In genomic region chr9:67299164-67299563, GRCm38 (mm10) we compare ENCODE assay signal across 10 mouse cellular contexts.
DNase-seq lines count a peak whose midpoint lies in the region; ATAC-seq and TF ChIP-seq lines count a peak whose summit lies in the region.
"Had no signal": no experiment of that assay in that cellular context is flagged by ENCODE, and none has a peak within 500 bp of the region (broad histone marks: within the 10 kb centered on the region; RNA-seq: fewer than 3 reads in every experiment).

No protein-coding gene starts in this region.

- no peak overlapping the region for H3K4me2 ChIP-seq in forebrain, postnatal 0 days (ENCODE audit: low read depth)
- H3K4me2 ChIP-seq: hindbrain, embryonic 15.5 days had no signal

- H3K27me3 ChIP-seq in forebrain, postnatal 0 days (ENCODE audit: insufficient read depth, low read length) = no peaks in the 10 kb centered on the region
- H3K27me3 ChIP-seq: hindbrain, embryonic 15.5 days had no signal

- H3K9ac ChIP-seq in forebrain, postnatal 0 days = no peak overlapping the region
- H3K9ac ChIP-seq: hindbrain, embryonic 15.5 days had no signal

- no peak for ATAC-seq in forebrain, postnatal 0 days

- no peak for TF ChIP-seq CTCF in forebrain, postnatal 0 days (IDR thresholded peaks at IDR 0.05; ENCODE audit: low read depth)

- WGBS in forebrain, postnatal 0 days = 45% methylated on average over 6 of the region's 6 CpGs

- H3K4me1 ChIP-seq in forebrain, postnatal 0 days (ENCODE audit: insufficient read depth) = no peaks in the 10 kb centered on the region
- H3K4me1 ChIP-seq: hindbrain, embryonic 15.5 days had no signal

- peak; percentile 16 for DNase-seq in adrenal gland, postnatal 10 days
- DNase-seq in adrenal gland, adult 8-10 months = no peak
- peak; percentile 48 for DNase-seq in layer of hippocampus, adult 9-10 months (ENCODE audit: low spot score)
- DNase-seq in layer of hippocampus, postnatal 14 days (ENCODE audit: low spot score in 2 of 2) = no peak
- peak; percentile 81 for DNase-seq in kidney, postnatal 14 days
- peak; percentile 77 for DNase-seq in lung, postnatal 36 days
- DNase-seq in forebrain, postnatal 0 days = no peak
- DNase-seq in thymus, postnatal 25 days = no peak
- DNase-seq: cerebellum, postnatal 25 days had no signal

- H3K27ac ChIP-seq in forebrain, postnatal 0 days (ENCODE audit: low read depth, low read length) = no peak overlapping the region
- H3K27ac ChIP-seq: hindbrain, embryonic 15.5 days had no signal

- peaks cover 6% of the 10 kb centered on the region; the same call in 1 of the 2 replicates for H3K36me3 ChIP-seq in forebrain, postnatal 0 days (ENCODE audit: insufficient read depth)

- H3K9me3 ChIP-seq in forebrain, postnatal 0 days (ENCODE audit: low read length) = no peaks in the 10 kb centered on the region
- H3K9me3 ChIP-seq: hindbrain, embryonic 15.5 days had no signal

- no peak overlapping the region for H3K4me3 ChIP-seq in forebrain, postnatal 0 days (ENCODE audit: low read depth, low read length)
- H3K4me3 ChIP-seq: hindbrain, embryonic 15.5 days had no signal

Comparison
In these comparisons a context has a peak if more than half of its experiments do, and no peak if none do; other contexts are left out.
1. DNase-seq: peak in adrenal gland, postnatal 10 days (single experiment), layer of hippocampus, adult 9-10 months (single experiment), kidney, postnatal 14 days (single experiment) and lung, postnatal 36 days (single experiment); none in adrenal gland, adult 8-10 months (single experiment), layer of hippocampus, postnatal 14 days (0 of 2), forebrain, postnatal 0 days (single experiment) and thymus, postnatal 25 days (single experiment).